Mouse (Mus musculus) liver, embryonic 12.5 days (tissue): ENCODE measurements around the gene Kpna7. TPM values are rescaled to one million over a fixed set of nuclear protein-coding genes. Genes with fewer than 3 reads are reported as not detected.
"Not testable (repeated sequence)": the region's sequence is repeated elsewhere in the genome, so short reads cannot be mapped to it uniquely, and the experiment has no call there.

Experiments used
- ATAC-seq: fragments of 200-750 bp; cut with Nextera tagmentation; 2 replicates; pipeline ENCODE4 v1.8.0; 2017; ENCODE audit warnings: moderate number of reproducible peaks, mild to moderate bottlenecking, moderate library complexity
- H3K27ac ChIP-seq: fragments of 300-500 bp; sonication (generic); 2 replicates; pipeline ENCODE4 v1.5.1; 2016; ENCODE audit warnings: mild to moderate bottlenecking
- H3K27me3 ChIP-seq: fragments of 300-500 bp; sonication (generic); replicated peaks from 2 replicates; pipeline ENCODE4 v1.6.1; 2016; ENCODE audit warnings: mild to moderate bottlenecking, moderate library complexity
- H3K36me3 ChIP-seq: fragments of 300-500 bp; sonication (generic); 2 replicates; pipeline ENCODE4 v1.6.1; 2016; ENCODE audit warnings: mild to moderate bottlenecking, moderate library complexity
- H3K4me1 ChIP-seq: fragments of 300-500 bp; sonication (generic); 2 replicates; pipeline ENCODE4 v1.6.1; 2016
- H3K4me2 ChIP-seq: fragments of 300-500 bp; sonication (generic); 2 replicates; pipeline ENCODE4 v1.6.1; 2016; ENCODE audit warnings: mild to moderate bottlenecking, moderate library complexity
- H3K4me3 ChIP-seq: fragments of 300-500 bp; sonication (generic); 2 replicates; pipeline ENCODE4 v1.5.1; 2016; ENCODE audit warnings: mild to moderate bottlenecking, moderate library complexity
- H3K9ac ChIP-seq: fragments of 300-500 bp; sonication (generic); 2 replicates; pipeline ENCODE4 v1.6.1; 2016; ENCODE audit warnings: mild to moderate bottlenecking, moderate library complexity
- H3K9me3 ChIP-seq: fragments of 300-500 bp; sonication (generic); replicated peaks from 2 replicates; pipeline ENCODE4 v1.6.1; 2016; ENCODE audit warnings: mild to moderate bottlenecking, moderate library complexity
- WGBS: fragments of 180-500 bp; shearing (Covaris S2); methylation state at CpG from one replicate; pipeline ENCODE4 v1.1.7; 2016; ENCODE audit not compliant: insufficient replicate concordance; 5-methylcytosine and 5-hydroxymethylcytosine counted together
- polyA plus RNA-seq: library from polyadenylated mRNA; unstranded; fragments of >200 nt; fragmentation: Nextera tagmentation; extraction: Ambion mirVana; gene quantifications from 2 replicates; pipeline ENCODE4 v1.2.1, GENCODE M21; 2016

The Kpna7 gene
- polyA plus RNA-seq, 1 experiment from 2014 or later = 0.05 TPM

DNA sequence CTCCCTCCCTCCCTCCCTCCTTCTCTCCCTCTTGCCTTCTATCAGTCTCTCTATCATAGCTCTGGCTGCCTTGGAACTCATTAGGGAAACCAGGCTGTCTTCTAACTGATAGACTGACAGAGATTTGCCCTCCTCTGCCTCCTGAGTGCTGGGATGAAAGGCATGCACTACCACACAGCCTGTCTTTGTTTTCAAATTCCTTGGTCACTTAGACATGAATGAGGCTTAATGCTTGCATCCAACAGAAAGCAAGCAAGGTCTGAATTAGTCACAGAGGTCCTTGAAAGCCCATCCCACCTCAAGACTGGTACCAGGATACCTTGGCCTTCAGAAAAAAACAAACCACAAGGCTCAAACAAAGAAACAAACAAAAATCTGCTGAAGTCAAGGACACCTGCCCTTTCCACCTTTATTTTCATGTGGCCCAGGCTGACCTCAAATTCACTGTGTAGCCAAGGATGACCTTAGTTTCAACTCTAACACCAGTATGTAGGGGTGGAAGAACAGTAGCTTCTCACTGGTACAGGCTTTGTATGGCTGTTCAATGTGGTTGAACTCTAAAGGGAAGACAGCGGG lies 19.0 kb downstream of the Kpna7 start:
- H3K27me3 ChIP-seq = peaks cover 11% of the 10 kb centered on the region; the same call in 1 of the 2 replicates
- H3K27ac ChIP-seq = no peak overlapping the region
- H3K9me3 ChIP-seq = no peaks in the 10 kb centered on the region
- no peak overlapping the region for H3K4me3 ChIP-seq
- no peak for ATAC-seq
- WGBS = 70% methylated on average over 1 of the region's 1 CpGs
- H3K4me2 ChIP-seq = no peak overlapping the region
- H3K9ac ChIP-seq = no peak overlapping the region
- no peaks in the 10 kb centered on the region for H3K4me1 ChIP-seq
- H3K36me3 ChIP-seq = no peaks in the 10 kb centered on the region

DNA sequence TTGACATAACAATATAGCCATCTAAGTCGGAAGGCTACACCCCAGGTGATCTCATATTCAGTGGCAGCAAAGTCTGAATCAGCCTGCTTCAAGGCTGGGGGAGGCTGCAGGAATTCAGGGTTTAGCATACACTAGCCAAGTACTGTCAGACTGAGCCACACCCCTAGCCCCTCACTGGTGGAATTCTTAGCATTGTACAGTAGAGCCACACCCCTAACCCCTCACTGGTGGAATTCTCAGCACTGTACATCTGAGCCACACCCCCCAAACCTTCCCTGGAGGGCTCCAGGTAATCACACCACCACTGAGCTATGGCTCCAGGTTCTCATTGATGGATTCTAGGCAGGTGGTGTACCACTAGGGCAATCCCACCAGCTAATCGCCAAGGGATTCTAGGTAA lies 24.3 kb downstream of the Kpna7 start:
- no peak overlapping the region for H3K9ac ChIP-seq
- ATAC-seq = no peak
- H3K9me3 ChIP-seq = no peaks in the 10 kb centered on the region
- no peaks in the 10 kb centered on the region for H3K4me1 ChIP-seq
- no peak overlapping the region for H3K4me2 ChIP-seq
- WGBS = 65% methylated on average over 2 of the region's 2 CpGs
- no peaks in the 10 kb centered on the region for H3K27me3 ChIP-seq
- H3K4me3 ChIP-seq = no peak overlapping the region
- H3K36me3 ChIP-seq = no peaks in the 10 kb centered on the region
- H3K27ac ChIP-seq = no peak overlapping the region

DNA sequence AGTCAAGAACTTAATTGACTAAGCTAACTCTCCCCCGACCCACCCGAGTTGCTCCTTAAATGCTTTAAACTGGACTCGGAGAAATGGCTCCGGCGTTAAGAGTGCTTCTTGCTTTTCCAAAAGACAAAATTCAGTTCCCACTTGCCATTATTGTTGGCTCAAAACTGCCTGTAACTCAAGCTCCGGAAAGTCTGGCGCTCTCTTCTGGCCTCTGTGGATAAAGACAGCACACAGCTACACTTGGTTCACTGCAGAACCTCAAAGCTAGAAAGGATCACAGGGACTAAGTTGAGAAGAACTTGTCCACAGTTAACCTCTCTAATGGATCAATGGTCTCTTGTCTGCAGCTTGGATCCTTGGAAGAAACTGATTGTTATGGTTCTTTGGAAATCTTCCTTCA lies 25.1 kb downstream of the Kpna7 start:
- ATAC-seq = no peak
- 87% methylated on average over 7 of the region's 7 CpGs for WGBS
- H3K9me3 ChIP-seq = no peaks in the 10 kb centered on the region

DNA sequence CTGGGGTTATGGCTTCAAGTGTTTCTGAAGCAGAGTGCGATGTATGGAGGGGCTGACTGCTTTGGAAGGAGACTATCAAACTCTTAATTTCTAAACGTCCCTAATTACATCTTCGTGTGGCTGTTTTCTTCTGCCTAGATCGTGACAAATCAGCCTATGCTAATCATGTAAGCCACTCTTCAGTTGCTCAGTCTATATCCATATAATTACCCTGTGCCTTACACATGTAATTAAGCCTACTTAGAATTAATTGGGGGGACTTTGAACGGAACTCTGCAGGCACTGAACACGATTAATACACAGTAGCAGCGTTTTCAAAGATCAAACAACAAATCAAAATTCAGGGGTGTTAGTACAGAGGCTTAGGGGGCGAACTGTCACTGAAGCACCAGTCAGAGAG lies 25.9 kb downstream of the Kpna7 start:
- WGBS = 64% methylated on average over 8 of the region's 8 CpGs
- no peak overlapping the region for H3K27ac ChIP-seq
- no peak overlapping the region for H3K9ac ChIP-seq
- ATAC-seq = no peak
- H3K36me3 ChIP-seq = no peaks in the 10 kb centered on the region
- no peaks in the 10 kb centered on the region; the same call in 1 of the 2 replicates for H3K27me3 ChIP-seq
- no peaks in the 10 kb centered on the region for H3K9me3 ChIP-seq
- H3K4me2 ChIP-seq = no peak overlapping the region
- H3K4me1 ChIP-seq = peaks cover 6% of the 10 kb centered on the region; the same call in 1 of the 2 replicates
- H3K4me3 ChIP-seq = no peak overlapping the region

More for the DNA sequence above, 25.1 kb downstream of the Kpna7 start:
- no peak overlapping the region for H3K4me2 ChIP-seq
- peaks cover 6% of the 10 kb centered on the region; the same call in 1 of the 2 replicates for H3K4me1 ChIP-seq
- no peak overlapping the region for H3K9ac ChIP-seq
- H3K4me3 ChIP-seq = no peak overlapping the region
- H3K27ac ChIP-seq = no peak overlapping the region
- no peaks in the 10 kb centered on the region for H3K27me3 ChIP-seq
- no peaks in the 10 kb centered on the region for H3K36me3 ChIP-seq

DNA sequence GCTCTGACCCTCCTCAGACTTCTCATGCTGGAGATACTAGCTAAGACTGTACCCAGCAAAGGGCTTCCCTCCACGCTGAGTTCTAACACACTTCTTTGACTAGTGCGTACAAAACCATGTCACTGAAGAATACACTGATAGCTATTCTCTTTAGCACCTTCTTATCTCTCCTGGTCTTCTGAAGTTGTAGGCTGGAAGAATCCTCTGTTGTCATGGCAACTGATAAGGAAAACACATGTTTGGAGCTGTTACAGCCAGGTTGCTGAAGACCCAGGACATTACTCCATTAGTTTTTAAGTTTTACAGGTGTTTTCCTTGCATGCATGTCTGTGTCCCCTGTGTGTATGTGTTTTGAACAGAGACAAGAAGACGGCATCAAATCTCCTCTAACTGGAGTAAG lies 29.6 kb downstream of the Kpna7 start:
- H3K9me3 ChIP-seq, H3K27ac ChIP-seq, H3K27me3 ChIP-seq, H3K4me3 ChIP-seq, H3K9ac ChIP-seq, H3K4me2 ChIP-seq, H3K4me1 ChIP-seq, H3K36me3 ChIP-seq: not testable (repeated sequence)
- WGBS = 25% methylated on average over 3 of the region's 3 CpGs
- 0 out of 2 replicates have a peak, but pooled peaks have one; percentile 46 for ATAC-seq

DNA sequence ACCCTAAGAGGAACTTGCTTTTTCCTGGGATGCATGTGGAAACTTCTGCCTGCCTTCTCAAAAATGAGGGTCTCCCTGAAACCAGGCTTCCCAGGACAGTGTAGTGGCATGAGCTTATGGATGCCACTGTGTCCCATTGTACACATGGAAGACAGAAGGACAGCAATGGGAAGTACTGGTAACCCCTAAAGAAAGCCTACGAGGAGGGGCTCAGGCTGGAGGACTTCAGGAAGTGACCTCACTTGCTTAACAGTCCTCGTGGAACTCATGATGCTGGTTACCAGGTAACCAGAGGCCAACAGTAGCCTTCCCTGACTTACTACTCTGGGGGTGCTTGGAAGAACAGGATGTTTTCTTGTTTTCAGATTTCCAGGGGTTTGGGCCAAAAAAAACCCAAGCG lies 41.1 kb downstream of the Kpna7 start, which contains the start of gene 1700018F24Rik:
Gene 1700018F24Rik (plus strand): TSS at position 301 of the 400 bp plus-strand sequence.
- not testable (repeated sequence) for H3K36me3 ChIP-seq, H3K27me3 ChIP-seq, H3K4me2 ChIP-seq, ATAC-seq, H3K27ac ChIP-seq, H3K9ac ChIP-seq, H3K4me1 ChIP-seq, H3K4me3 ChIP-seq, H3K9me3 ChIP-seq
- 26% methylated on average over 3 of the region's 3 CpGs for WGBS

DNA sequence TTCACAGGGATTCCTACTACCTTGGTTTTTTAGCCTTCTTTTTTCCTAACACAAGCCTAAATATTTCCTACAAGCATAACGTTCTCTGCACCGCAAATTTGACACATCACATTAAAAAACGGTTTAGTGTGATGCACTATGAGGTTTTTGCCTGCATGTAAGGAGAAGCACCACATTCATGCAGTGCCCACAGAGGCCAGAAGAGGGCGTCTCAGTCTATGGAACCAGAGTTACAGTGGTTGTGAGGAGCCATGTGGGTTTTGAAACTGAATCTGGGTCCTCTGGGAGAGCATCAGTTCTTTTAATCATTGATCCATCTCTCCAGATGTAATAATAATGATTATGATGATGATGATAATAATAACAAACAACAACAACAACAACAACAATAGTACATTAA lies 42.2 kb downstream of the Kpna7 start:
- Histone ChIP-seq H3K4me3 (no peak overlapping the region), H3K9ac (no peak overlapping the region), H3K27me3 (no peaks in the 10 kb centered on the region), H3K4me1 (no peaks in the 10 kb centered on the region), H3K9me3 (no peaks in the 10 kb centered on the region), H3K27ac (no peak overlapping the region), H3K4me2 (no peak overlapping the region), H3K36me3 (no peaks in the 10 kb centered on the region)
- 35% methylated on average over 4 of the region's 4 CpGs for WGBS
- ATAC-seq = no peak

DNA sequence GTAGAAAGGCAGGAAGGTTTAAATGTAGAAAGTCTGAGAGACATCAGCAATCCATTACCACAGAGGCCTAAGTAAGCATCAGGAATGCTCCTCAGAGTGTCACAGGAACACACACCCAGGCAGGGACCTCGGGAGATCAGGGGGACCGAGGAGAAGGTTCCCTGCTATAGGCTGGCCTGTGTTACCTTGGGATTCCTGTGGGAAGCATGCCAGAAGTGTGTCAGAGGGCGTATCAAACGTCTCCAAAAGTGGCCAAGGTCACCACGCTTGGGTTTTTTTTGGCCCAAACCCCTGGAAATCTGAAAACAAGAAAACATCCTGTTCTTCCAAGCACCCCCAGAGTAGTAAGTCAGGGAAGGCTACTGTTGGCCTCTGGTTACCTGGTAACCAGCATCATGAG lies 51.4 kb downstream of the Kpna7 start, which contains the start of gene Gm4871:
Gene Gm4871 (minus strand): TSS at position 364 of the 400 bp plus-strand sequence.
- not testable (repeated sequence) for H3K4me1 ChIP-seq, H3K4me3 ChIP-seq, H3K27me3 ChIP-seq, H3K9ac ChIP-seq, H3K9me3 ChIP-seq, H3K27ac ChIP-seq, ATAC-seq, H3K4me2 ChIP-seq, H3K36me3 ChIP-seq
- WGBS = 55% methylated on average over 5 of the region's 5 CpGs

DNA sequence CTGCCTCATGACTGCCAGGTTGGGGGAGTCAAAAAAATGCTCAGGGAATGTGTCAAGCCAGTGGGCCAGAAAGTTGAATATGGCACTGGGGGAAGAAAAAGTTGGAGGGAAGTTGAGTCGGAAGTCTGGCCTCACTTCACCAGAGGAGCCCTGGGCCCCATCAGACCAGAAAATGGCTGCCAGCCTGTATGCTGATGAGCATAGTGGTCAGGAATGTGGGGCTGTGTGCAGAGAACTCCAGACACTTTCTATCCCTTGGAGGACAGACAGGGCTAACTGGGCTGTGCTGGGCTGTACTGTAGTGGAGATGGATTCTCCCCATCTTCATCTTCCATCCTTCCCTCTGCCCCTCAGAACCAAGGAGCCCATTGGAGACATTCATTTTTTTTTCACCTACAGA lies 53.4 kb downstream of the Kpna7 start:
- H3K4me1 ChIP-seq, H3K36me3 ChIP-seq, ATAC-seq, H3K27me3 ChIP-seq, H3K9ac ChIP-seq, H3K9me3 ChIP-seq, H3K4me2 ChIP-seq, H3K4me3 ChIP-seq, H3K27ac ChIP-seq: not testable (repeated sequence)
- 67% methylated on average over 1 of the region's 1 CpGs for WGBS

DNA sequence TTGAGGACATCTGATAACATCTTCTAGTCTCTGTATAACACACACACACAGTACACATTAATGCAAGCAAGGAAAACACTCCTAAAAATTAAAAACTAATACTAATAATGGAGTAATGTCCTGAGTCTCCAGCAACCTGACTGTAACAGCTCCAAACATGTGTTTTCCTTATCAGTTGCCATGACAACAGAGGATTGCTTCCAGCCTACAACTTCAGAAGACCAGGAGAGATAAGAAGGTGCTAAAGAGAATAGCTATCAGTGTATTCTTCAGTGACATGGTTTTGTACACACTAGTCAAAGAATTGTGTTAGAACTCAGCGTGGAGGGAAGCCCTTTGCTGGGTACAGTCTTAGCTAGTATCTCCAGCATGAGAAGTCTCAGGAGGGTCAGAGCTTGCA lies 63.1 kb downstream of the Kpna7 start:
- H3K27me3 ChIP-seq, H3K9ac ChIP-seq, ATAC-seq, H3K9me3 ChIP-seq, H3K36me3 ChIP-seq, H3K4me2 ChIP-seq, H3K4me3 ChIP-seq, H3K4me1 ChIP-seq, H3K27ac ChIP-seq: not testable (repeated sequence)
- WGBS = 29% methylated on average over 1 of the region's 1 CpGs

DNA sequence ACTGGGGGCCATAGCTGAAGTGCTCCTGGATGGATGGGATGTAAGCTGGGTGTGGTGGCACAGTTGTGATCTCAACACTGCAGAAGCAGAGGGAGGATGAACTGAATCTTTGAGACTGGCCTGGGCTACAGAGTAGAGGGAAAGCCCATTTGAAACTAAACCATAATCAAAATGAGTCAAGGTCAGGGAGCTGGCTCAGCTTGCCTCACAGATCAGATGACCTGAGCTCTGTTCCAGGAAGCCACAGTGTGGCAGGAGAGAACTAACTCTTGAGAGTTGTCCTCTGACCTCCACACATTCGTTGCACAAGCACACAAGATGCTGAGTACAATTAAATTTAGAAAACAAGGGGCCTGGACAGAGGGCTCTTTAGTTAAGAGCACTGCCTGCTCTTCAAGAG lies 63.6 kb downstream of the Kpna7 start:
- not testable (repeated sequence) for H3K4me2 ChIP-seq, H3K27me3 ChIP-seq, H3K9ac ChIP-seq, H3K27ac ChIP-seq, ATAC-seq, H3K4me1 ChIP-seq, H3K36me3 ChIP-seq, H3K9me3 ChIP-seq, H3K4me3 ChIP-seq
- 30% methylated on average over 1 of the region's 1 CpGs for WGBS

DNA sequence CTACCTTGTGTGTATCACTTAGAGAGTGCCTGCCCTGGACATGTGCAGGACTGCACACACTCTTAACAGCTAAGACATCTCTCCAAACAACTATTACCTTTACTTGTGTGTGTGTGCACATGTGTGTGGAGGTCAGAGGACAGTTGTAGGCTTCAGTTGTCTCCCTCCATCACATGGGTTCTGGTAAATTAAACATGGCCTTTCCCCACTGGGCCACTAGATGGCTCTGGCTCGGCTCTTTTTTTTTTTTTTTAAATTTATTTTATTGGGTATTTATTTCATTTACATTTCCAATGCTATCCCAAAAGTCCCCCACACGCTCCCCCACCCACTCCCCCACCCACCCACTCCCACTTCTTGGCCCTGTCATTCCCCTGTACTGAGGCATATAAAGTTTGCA lies 67.1 kb downstream of the Kpna7 start:
- H3K9me3 ChIP-seq, H3K27me3 ChIP-seq, H3K36me3 ChIP-seq, ATAC-seq, H3K9ac ChIP-seq, H3K4me1 ChIP-seq, H3K4me3 ChIP-seq, H3K27ac ChIP-seq, H3K4me2 ChIP-seq: not testable (repeated sequence)
- 20% methylated on average over 2 of the region's 2 CpGs for WGBS

DNA sequence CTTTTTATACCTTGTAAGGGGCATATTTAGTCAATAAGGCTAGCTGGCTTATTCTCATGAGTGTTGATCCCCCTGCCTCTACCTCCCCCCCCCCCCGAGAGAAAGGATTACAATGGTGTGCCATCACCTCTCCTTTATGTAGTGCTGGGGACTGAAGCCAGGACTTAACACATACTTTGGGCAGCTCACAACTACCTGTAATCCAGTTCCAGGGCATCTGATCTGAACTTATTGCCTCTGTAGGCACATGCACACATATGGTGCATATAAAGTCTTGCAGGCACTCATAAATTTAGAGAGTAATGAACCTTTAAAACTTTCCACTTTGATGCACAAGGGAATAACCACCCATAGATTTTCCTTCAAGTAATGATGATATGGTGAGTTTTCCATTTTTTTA lies 69.6 kb downstream of the Kpna7 start:
- no peak for ATAC-seq
- Histone ChIP-seq H3K27me3 (no peaks in the 10 kb centered on the region), H3K9ac (no peak overlapping the region), H3K36me3 (no peaks in the 10 kb centered on the region), H3K4me1 (no peaks in the 10 kb centered on the region), H3K4me3 (no peak overlapping the region), H3K9me3 (no peaks in the 10 kb centered on the region), H3K27ac (no peak overlapping the region), H3K4me2 (no peak overlapping the region)
- WGBS = 60% methylated on average over 1 of the region's 1 CpGs
